Mouse (Mus musculus) embryonic facial prominence, embryonic 14.5 days (tissue): ENCODE data around the gene Bcat2. TPM values are rescaled to one million over a fixed set of nuclear protein-coding genes. Genes with fewer than 3 reads are reported as not detected.

Experiments used
- ATAC-seq: fragments of 200-750 bp; cut with Nextera tagmentation; 2 replicates; pipeline ENCODE4 v1.8.0; 2017; ENCODE audit warnings: low read depth, moderate number of reproducible peaks, moderate TSS enrichment
- DNase-seq: peaks from one replicate; pipeline ENCODE4 v3.0.0-alpha.2; 2015; ENCODE audit warnings: low spot score
- H3K27ac ChIP-seq: fragments of 300-500 bp; sonication (generic); replicated peaks from 2 replicates; pipeline ENCODE4 v1.5.1; 2014; ENCODE audit warnings: low read depth, mild to moderate bottlenecking, low read length, moderate library complexity
- H3K27me3 ChIP-seq: fragments of 300-500 bp; sonication (generic); replicated peaks from 2 replicates; pipeline ENCODE4 v1.6.1; 2014; ENCODE audit warnings: low read length; ENCODE audit not compliant: control insufficient read depth, insufficient read depth
- H3K36me3 ChIP-seq: fragments of 300-500 bp; sonication (generic); 2 replicates; pipeline ENCODE4 v1.6.1; 2014; ENCODE audit warnings: low read length, mixed read lengths; ENCODE audit not compliant: control insufficient read depth, insufficient read depth
- H3K4me1 ChIP-seq: fragments of 300-500 bp; sonication (generic); 2 replicates; pipeline ENCODE4 v1.6.1; 2014; ENCODE audit warnings: antibody characterized with exemption, low read length; ENCODE audit not compliant: control insufficient read depth, insufficient read depth
- H3K4me2 ChIP-seq: fragments of 300-500 bp; sonication (generic); 2 replicates; pipeline ENCODE4 v1.6.1; 2014; ENCODE audit warnings: low read depth, mild to moderate bottlenecking, low read length, moderate library complexity, mixed read lengths
- H3K4me3 ChIP-seq: fragments of 300-500 bp; sonication (generic); 2 replicates; pipeline ENCODE4 v1.5.1; 2014; ENCODE audit warnings: low read depth, mild to moderate bottlenecking, low read length
- H3K9ac ChIP-seq: fragments of 300-500 bp; sonication (generic); 2 replicates; pipeline ENCODE4 v1.6.1; 2014; ENCODE audit warnings: low read depth, mild to moderate bottlenecking, low read length, moderate library complexity, mixed read lengths
- H3K9me3 ChIP-seq: fragments of 300-500 bp; sonication (generic); 2 replicates; pipeline ENCODE4 v1.6.1; 2016; ENCODE audit warnings: low read length; ENCODE audit not compliant: control insufficient read depth
- WGBS: fragments of 180-500 bp; shearing (Covaris S2); extraction: QIAGEN DNeasy Blood & Tissue Kit; methylation state at CpG from one replicate; pipeline ENCODE4 v1.1.7; 2014; 5-methylcytosine and 5-hydroxymethylcytosine counted together
- polyA plus RNA-seq: library from polyadenylated mRNA; unstranded; fragments of >200 nt; fragmentation: Nextera tagmentation; extraction: Ambion mirVana; gene quantifications from 2 replicates; pipeline ENCODE4 v1.2.1, GENCODE M21; 2014

Gene Bcat2
- polyA plus RNA-seq, 1 experiment from 2014 or later: 50.1 TPM

GRCm38 (mm10) chr7:45598960-45599879 lies 29.3 kb downstream of the Bcat2 start:
- H3K27ac ChIP-seq: no peak overlapping the region
- no peak overlapping the region for H3K4me3 ChIP-seq
- H3K36me3 ChIP-seq: no peaks in the 10 kb centered on the region
- no peaks in the 10 kb centered on the region for H3K9me3 ChIP-seq
- ATAC-seq (no peak), DNase-seq (peak; percentile 45)
- WGBS: 41% methylated on average over 18 of the region's 18 CpGs
- H3K27me3 ChIP-seq: no peaks in the 10 kb centered on the region
- H3K4me1 ChIP-seq: 0 out of 2 replicates have a peak, but pooled peaks cover 5% of the 10 kb centered on the region
- no peak overlapping the region for H3K9ac ChIP-seq
- H3K4me2 ChIP-seq: no peak overlapping the region

GRCm38 (mm10) chr7:45605704-45606289 lies 35.8 kb downstream of the Bcat2 start:
- no peaks in the 10 kb centered on the region for H3K27me3 ChIP-seq
- H3K4me3 ChIP-seq: no peak overlapping the region
- H3K4me1 ChIP-seq: no peaks in the 10 kb centered on the region
- no peak overlapping the region for H3K4me2 ChIP-seq
- 74% methylated on average over 9 of the region's 9 CpGs for WGBS
- no peaks in the 10 kb centered on the region for H3K9me3 ChIP-seq
- H3K27ac ChIP-seq: peak overlapping the region; percentile 55
- no peak for ATAC-seq
- no peaks in the 10 kb centered on the region for H3K36me3 ChIP-seq
- no peak overlapping the region for H3K9ac ChIP-seq
- peak; percentile 49 for DNase-seq

GRCm38 (mm10) chr7:45609511-45609910 lies 39.6 kb downstream of the Bcat2 start:
- Histone ChIP-seq H3K36me3 (no peaks in the 10 kb centered on the region), H3K27me3 (no peaks in the 10 kb centered on the region), H3K4me1 (no peaks in the 10 kb centered on the region), H3K27ac (no peak overlapping the region), H3K9ac (no peak overlapping the region), H3K4me2 (no peak overlapping the region), H3K9me3 (no peaks in the 10 kb centered on the region), H3K4me3 (no peak overlapping the region)
- DNase-seq (no peak), ATAC-seq (no peak)
- WGBS: 85% methylated on average over 1 of the region's 1 CpGs

- H3K27ac ChIP-seq: peak overlapping the region; percentile 75
Measured at GRCm38 (mm10) chr7:45616277-45616676, 46.3 kb downstream of the Bcat2 start.

GRCm38 (mm10) chr7:45617042-45617695 lies 47.2 kb downstream of the Bcat2 start, which contains the start of gene Fut1:
TSS of gene Fut1 (plus strand) at chr7:45617289.
- ATAC-seq: peak; percentile 85
- H3K27ac ChIP-seq: peak within 1 kb of the TSS; percentile 75
- no peaks in the 10 kb centered on the region for H3K9me3 ChIP-seq
- H3K4me1 ChIP-seq: peaks cover 19% of the 10 kb centered on the region
- peak within 1 kb of the TSS; percentile 51 for H3K9ac ChIP-seq
- H3K4me2 ChIP-seq: peak within 1 kb of the TSS; percentile 53
- 4% methylated on average over 23 of the region's 31 CpGs for WGBS
- H3K27me3 ChIP-seq: peaks cover 20% of the 10 kb centered on the region
- no peaks in the 10 kb centered on the region for H3K36me3 ChIP-seq
- DNase-seq: peak; percentile 92
- peak within 1 kb of the TSS; percentile 28 for H3K4me3 ChIP-seq

More at GRCm38 (mm10) chr7:45616277-45616676, 46.3 kb downstream of the Bcat2 start:
- peak; percentile 84 for DNase-seq
- Histone ChIP-seq H3K9ac (no peak overlapping the region), H3K4me2 (no peak overlapping the region), H3K27me3 (peaks cover 20% of the 10 kb centered on the region), H3K4me3 (no peak overlapping the region), H3K36me3 (no peaks in the 10 kb centered on the region), H3K4me1 (peaks cover 19% of the 10 kb centered on the region), H3K9me3 (no peaks in the 10 kb centered on the region)
- peak; percentile 81 for ATAC-seq
- 12% methylated on average over 6 of the region's 6 CpGs for WGBS

- Histone ChIP-seq H3K27ac (no peak overlapping the region), H3K4me2 (no peak overlapping the region), H3K9ac (no peak overlapping the region), H3K27me3 (peaks cover 20% of the 10 kb centered on the region), H3K4me1 (peaks cover 19% of the 10 kb centered on the region), H3K4me3 (no peak overlapping the region), H3K9me3 (no peaks in the 10 kb centered on the region), H3K36me3 (no peaks in the 10 kb centered on the region)
- 80% methylated on average over 5 of the region's 5 CpGs for WGBS
- DNase-seq: no peak
- ATAC-seq: no peak
Measured at GRCm38 (mm10) chr7:45618316-45618715, 48.4 kb downstream of the Bcat2 start.

GRCm38 (mm10) chr7:45619592-45619991 lies 49.6 kb downstream of the Bcat2 start:
- Histone ChIP-seq H3K9ac (no peak overlapping the region), H3K36me3 (no peaks in the 10 kb centered on the region), H3K4me2 (no peak overlapping the region), H3K9me3 (no peaks in the 10 kb centered on the region), H3K27me3 (peaks cover 20% of the 10 kb centered on the region), H3K27ac (no peak overlapping the region), H3K4me1 (peaks cover 19% of the 10 kb centered on the region), H3K4me3 (no peak overlapping the region)
- no peak for ATAC-seq
- DNase-seq: no peak
- WGBS: 90% methylated on average over 5 of the region's 5 CpGs

GRCm38 (mm10) chr7:45621443-45621842 lies 51.5 kb downstream of the Bcat2 start, which contains the start of gene Izumo1:
TSS of gene Izumo1 (plus strand) at chr7:45621811.
- Histone ChIP-seq H3K4me3 (no peak within 1 kb of the TSS), H3K4me1 (peaks cover 5% of the 10 kb centered on the region; the same call in 1 of the 2 replicates), H3K27ac (no peak within 1 kb of the TSS), H3K9me3 (no peaks in the 10 kb centered on the region), H3K4me2 (no peak within 1 kb of the TSS), H3K27me3 (peaks cover 16% of the 10 kb centered on the region), H3K36me3 (no peaks in the 10 kb centered on the region), H3K9ac (no peak within 1 kb of the TSS)
- ATAC-seq (no peak), DNase-seq (no peak)
- WGBS: 30% methylated on average over 9 of the region's 9 CpGs
